Mouse (Mus musculus): ENCODE results near the gene Mid2.
"Not testable (repeated sequence)": the region's sequence is repeated elsewhere in the genome, so short reads cannot be mapped to it uniquely, and the experiment has no call there.

Mid2 gene

GRCm38 (mm10) chrX:140664479-140665241 is at the start of gene Mid2:
Mid2 (plus strand) TSS chrX:140664599.
- peak in 1 of 2 experiments; percentile 2 for DNase-seq

GRCm38 (mm10) chrX:140624875-140625594 is 39.4 kb upstream of the Mid2 start:
- DNase-seq, result no peak

- no peak for DNase-seq
These were observed 26.4 kb upstream of the Mid2 start for GRCm38 (mm10) chrX:140638028-140638427.

- DNase-seq, result no peak
These were observed 24.8 kb upstream of the Mid2 start for GRCm38 (mm10) chrX:140639592-140639991.

- DNase-seq, result no peak
These were observed 3.7 kb upstream of the Mid2 start for GRCm38 (mm10) chrX:140660731-140661130.

- DNase-seq, result no peak
These were observed 883 bp upstream of the Mid2 start for GRCm38 (mm10) chrX:140663516-140663915.

- DNase-seq, result no peak
These were observed 927 bp downstream of the Mid2 start for GRCm38 (mm10) chrX:140665242-140665810.

GRCm38 (mm10) chrX:140675444-140675843 is 11.0 kb downstream of the Mid2 start:
- no peak for DNase-seq

- no peak for DNase-seq
These were observed 23.9 kb downstream of the Mid2 start for GRCm38 (mm10) chrX:140688335-140688734.

GRCm38 (mm10) chrX:140697872-140698463 is 33.6 kb downstream of the Mid2 start:
- DNase-seq, result not testable (repeated sequence)

- no peak for DNase-seq
These were observed 38.8 kb downstream of the Mid2 start for GRCm38 (mm10) chrX:140703224-140703623.

GRCm38 (mm10) chrX:140706077-140706476 is 41.7 kb downstream of the Mid2 start:
- no peak for DNase-seq

GRCm38 (mm10) chrX:140722400-140722799 is 58.0 kb downstream of the Mid2 start:
- DNase-seq, result no peak

- no peak for DNase-seq
These were observed 74.6 kb downstream of the Mid2 start for GRCm38 (mm10) chrX:140738986-140739385.

- no peak for DNase-seq
These were observed 78.8 kb downstream of the Mid2 start for GRCm38 (mm10) chrX:140743213-140743612.

- DNase-seq, result no peak
These were observed 105.4 kb downstream of the Mid2 start for GRCm38 (mm10) chrX:140769794-140770193.

GRCm38 (mm10) chrX:140805340-140805739 is 140.9 kb downstream of the Mid2 start:
- no peak for DNase-seq

GRCm38 (mm10) chrX:140813312-140814006 is 149.1 kb downstream of the Mid2 start, which contains the start of gene Tex13b:
Tex13b (minus strand) TSS chrX:140813433.
- DNase-seq, result no peak
